Mouse (Mus musculus) adrenal gland, postnatal 10 days (tissue): ENCODE data around the gene Zc3h14. TPM values are rescaled to one million over a fixed set of nuclear protein-coding genes. Genes with fewer than 3 reads are reported as not detected.

Experiments
- total RNA-seq, 2 experiments: library from RNA; stranded (reverse); gene quantifications; 2 replicates each; pipeline ENCODE4 v1.2.3; 2021

The Zc3h14 gene
- total RNA-seq, 2 experiments from 2014 or later = 74.9 to 84.4 TPM

Other genes with a start within 250 kb of the Zc3h14 start
- gene Kcnk10, start 168.7 kb upstream of the Zc3h14 start, total RNA-seq = 1 to 10 TPM in 1 of 2 experiments, under 1 TPM in 1; 0.81 to 1.9 TPM
- gene Spata7, start 118.8 kb upstream of the Zc3h14 start, total RNA-seq = 10 to 100 TPM in 1 of 2 experiments, 1 to 10 TPM in 1; 7.7 to 10.8 TPM
- gene Ptpn21, start 9.6 kb upstream of the Zc3h14 start, total RNA-seq = 10 to 100 TPM; 17.5 to 22.7 TPM
- gene Eml5, start 154.5 kb downstream of the Zc3h14 start, total RNA-seq = 10 to 100 TPM; 14.1 to 32.0 TPM
- 10 to 100 TPM; 17.4 to 25.8 TPM for gene Ttc8, start 173.6 kb downstream of the Zc3h14 start, total RNA-seq